Mouse (Mus musculus) megakaryocyte, embryonic 14.5 days (primary cell): ENCODE results near the gene Hemk1. TPM values are rescaled to one million over a fixed set of nuclear protein-coding genes. Genes with fewer than 3 reads are reported as not detected.
"Not testable (repeated sequence)": the region's sequence is repeated elsewhere in the genome, so short reads cannot be mapped to it uniquely, and the experiment has no call there.

Experiments
- H3K27me3 ChIP-seq: replicated peaks from 2 replicates; pipeline ENCODE3; 2012; ENCODE audit warnings: inconsistent platforms
- H3K36me3 ChIP-seq: replicated peaks from 2 replicates; pipeline ENCODE3; 2012; ENCODE audit warnings: low read length, inconsistent platforms, mixed read lengths
- H3K4me1 ChIP-seq: 2 replicates; pipeline ENCODE4 v1.6.1; 2012; ENCODE audit warnings: inconsistent platforms
- H3K4me3 ChIP-seq: replicated peaks from 2 replicates; pipeline ENCODE3; 2012; ENCODE audit warnings: moderate library complexity, mild to moderate bottlenecking, inconsistent platforms
- H3K9me3 ChIP-seq: 2 replicates; pipeline ENCODE4 v1.6.1; 2012; ENCODE audit warnings: inconsistent platforms
- FLI1 ChIP-seq: IDR thresholded peaks from 2 replicates; pipeline ENCODE4 v1.6.1; 2012; ENCODE audit warnings: low read length, inconsistent platforms, mixed read lengths
- GATA1 ChIP-seq: IDR thresholded peaks from 3 replicates; pipeline ENCODE4 v1.6.1; 2012; ENCODE audit warnings: mixed read lengths, low read length, inconsistent platforms, borderline replicate concordance
- polyA plus RNA-seq: library from polyadenylated mRNA; stranded (reverse); fragments of >175 nt; gene quantifications from 2 replicates; pipeline ENCODE4 v1.2.3, GENCODE M21; 2012; ENCODE audit warnings: low replicate concordance; ENCODE audit not compliant: insufficient read depth

Gene Hemk1
- polyA plus RNA-seq, 1 experiment = 8.1 TPM

DNA sequence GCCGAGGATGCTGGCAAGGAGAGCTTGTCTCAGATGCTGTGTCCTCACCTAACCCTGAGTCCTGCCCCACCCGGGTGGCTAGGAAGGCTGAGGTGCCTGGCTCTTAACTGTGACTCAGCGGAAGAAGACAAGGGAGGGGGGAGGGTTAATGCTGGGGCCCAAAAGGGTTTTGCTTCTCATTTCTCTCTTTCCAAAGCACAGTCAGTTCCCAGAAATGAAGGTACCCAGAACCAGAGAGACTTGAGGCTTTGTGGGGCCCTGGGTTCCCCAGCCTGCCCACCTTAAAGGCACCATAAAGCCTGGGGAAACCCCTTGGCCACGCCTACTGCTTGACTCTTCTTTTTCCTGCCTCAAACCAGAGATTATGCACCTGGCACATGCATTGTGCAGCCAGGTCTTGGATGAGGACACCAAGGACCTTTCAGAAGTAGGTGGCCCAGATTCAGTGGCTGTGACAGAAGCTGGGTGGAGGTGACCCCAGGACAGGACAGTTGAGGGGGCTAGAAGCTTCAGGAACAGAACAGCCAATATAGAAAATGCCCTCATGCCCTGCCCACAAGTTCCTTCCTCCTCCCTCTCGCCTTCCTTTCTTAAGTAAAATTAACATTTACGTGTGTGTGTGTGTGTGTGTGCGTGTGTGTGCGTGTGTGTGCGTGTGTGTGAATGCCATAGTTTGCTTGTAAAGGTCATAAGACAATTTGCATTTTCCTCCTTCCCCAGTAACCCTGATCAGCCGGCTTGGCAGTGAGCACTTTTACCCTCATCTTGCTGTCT lies 25.2 kb downstream of the Hemk1 start:
- Histone ChIP-seq H3K4me1 (peaks cover 89% of the 10 kb centered on the region), H3K9me3 (no peaks in the 10 kb centered on the region), H3K27me3 (no peaks in the 10 kb centered on the region), H3K36me3 (peaks cover 4% of the 10 kb centered on the region), H3K4me3 (peak overlapping the region; percentile 89)
- TF ChIP-seq FLI1 = no peak
- no peak for TF ChIP-seq GATA1

GRCm38 (mm10) chr9:107309600-107309999 lies 28.6 kb downstream of the Hemk1 start:
- Histone ChIP-seq H3K4me3 (no peak overlapping the region), H3K36me3 (peaks cover 4% of the 10 kb centered on the region), H3K9me3 (no peaks in the 10 kb centered on the region), H3K27me3 (no peaks in the 10 kb centered on the region), H3K4me1 (peaks cover 92% of the 10 kb centered on the region)
- TF ChIP-seq FLI1 (no peak), GATA1 (no peak)

DNA sequence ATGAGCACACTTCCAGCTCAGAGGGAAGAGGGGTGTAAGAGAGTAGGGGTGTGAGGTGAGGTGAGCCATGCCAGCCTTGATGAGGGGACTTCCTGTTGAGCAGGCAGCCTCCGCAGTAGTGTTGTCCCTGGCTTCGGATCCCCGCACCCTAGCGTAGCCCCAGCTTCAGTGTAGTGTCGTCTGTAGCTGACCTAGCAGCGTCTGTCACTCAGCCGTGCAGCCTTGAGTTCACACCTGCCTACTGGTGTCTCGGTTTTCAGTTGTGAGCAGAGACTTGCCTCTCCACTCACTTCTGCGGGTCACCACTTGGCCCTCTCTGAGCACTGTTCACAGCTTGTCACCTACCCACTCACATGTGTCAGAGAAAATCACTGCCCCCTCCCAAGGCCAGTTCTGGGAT lies 29.0 kb downstream of the Hemk1 start:
- H3K27me3 ChIP-seq = no peaks in the 10 kb centered on the region
- H3K4me3 ChIP-seq = peak overlapping the region; percentile 24
- H3K36me3 ChIP-seq = peaks cover 7% of the 10 kb centered on the region
- peaks cover 92% of the 10 kb centered on the region for H3K4me1 ChIP-seq
- TF ChIP-seq GATA1 = no peak
- TF ChIP-seq FLI1 = no peak
- H3K9me3 ChIP-seq = no peaks in the 10 kb centered on the region

DNA sequence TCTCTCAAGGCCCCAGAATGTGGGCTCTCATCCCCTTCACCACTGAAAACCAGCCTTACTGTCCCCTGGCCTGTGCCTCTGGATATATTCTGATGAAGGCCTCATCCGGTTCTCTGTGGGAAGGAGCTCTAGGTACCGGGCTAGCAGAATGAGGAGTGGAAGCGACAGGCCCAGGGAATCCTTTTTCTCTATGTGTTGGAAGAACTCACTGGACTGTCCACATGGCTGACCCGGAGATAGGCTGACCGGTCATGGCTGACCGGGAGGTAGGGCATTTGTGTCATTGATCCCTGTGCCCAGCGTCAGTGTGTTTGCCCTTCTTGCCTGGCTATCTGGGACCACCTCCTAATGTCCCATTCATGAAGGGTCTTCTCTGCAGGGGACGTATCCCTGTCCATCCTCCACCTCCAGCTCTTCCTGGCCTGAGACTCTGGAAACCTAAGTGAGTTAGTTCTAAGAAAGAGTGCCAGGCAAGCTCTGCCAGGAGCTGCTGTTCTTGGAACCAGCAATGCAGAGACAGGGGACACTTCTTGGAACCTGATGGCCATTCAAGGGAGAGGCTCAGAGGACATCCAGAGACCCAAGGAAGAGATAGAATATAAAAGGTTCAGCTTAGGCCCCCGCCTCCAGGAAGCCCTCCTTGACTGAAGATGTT lies 29.7 kb downstream of the Hemk1 start:
- Histone ChIP-seq H3K9me3 (no peaks in the 10 kb centered on the region), H3K36me3 (peaks cover 14% of the 10 kb centered on the region), H3K27me3 (no peaks in the 10 kb centered on the region), H3K4me3 (peak overlapping the region; percentile 76), H3K4me1 (peaks cover 92% of the 10 kb centered on the region)
- TF ChIP-seq GATA1 (no peak), FLI1 (no peak)

GRCm38 (mm10) chr9:107307886-107308285 lies 30.3 kb downstream of the Hemk1 start:
- H3K9me3 ChIP-seq = no peaks in the 10 kb centered on the region
- peaks cover 92% of the 10 kb centered on the region for H3K4me1 ChIP-seq
- H3K27me3 ChIP-seq = no peaks in the 10 kb centered on the region
- TF ChIP-seq FLI1 = no peak
- peak overlapping the region; percentile 84 for H3K4me3 ChIP-seq
- peaks cover 20% of the 10 kb centered on the region for H3K36me3 ChIP-seq

GRCm38 (mm10) chr9:107307099-107307872 lies 30.9 kb downstream of the Hemk1 start:
- Histone ChIP-seq H3K36me3 (peaks cover 26% of the 10 kb centered on the region), H3K27me3 (no peaks in the 10 kb centered on the region), H3K9me3 (no peaks in the 10 kb centered on the region), H3K4me3 (peak overlapping the region; percentile 84), H3K4me1 (peaks cover 92% of the 10 kb centered on the region)
- TF ChIP-seq GATA1 (no peak), FLI1 (no peak)

DNA sequence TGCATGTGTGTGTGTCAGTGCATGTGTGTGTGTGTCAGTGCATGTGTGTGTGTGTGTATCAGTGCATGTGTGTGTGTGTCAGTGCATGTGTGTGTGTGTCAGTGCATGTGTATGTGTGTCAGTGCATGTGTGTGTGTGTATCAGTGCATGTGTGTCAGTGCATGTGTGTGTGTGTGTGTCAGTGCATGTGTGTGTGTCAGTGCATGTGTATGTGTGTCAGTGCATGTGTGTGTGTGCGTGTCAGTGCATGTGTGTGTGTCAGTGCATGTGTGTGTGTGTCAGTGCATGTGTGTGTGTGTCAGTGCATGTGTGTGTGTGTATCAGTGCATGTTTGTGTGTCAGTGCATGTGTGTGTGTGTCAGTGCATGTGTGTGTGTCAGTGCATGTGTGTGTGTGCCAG lies 31.5 kb downstream of the Hemk1 start:
- H3K36me3 ChIP-seq = peaks cover 32% of the 10 kb centered on the region
- H3K9me3 ChIP-seq, H3K27me3 ChIP-seq: not testable (repeated sequence)
- H3K4me1 ChIP-seq = peaks cover 92% of the 10 kb centered on the region
- peak overlapping the region; percentile 84 for H3K4me3 ChIP-seq

GRCm38 (mm10) chr9:107305601-107306542 lies 32.3 kb downstream of the Hemk1 start:
- Histone ChIP-seq H3K36me3 (peaks cover 40% of the 10 kb centered on the region), H3K4me1 (peaks cover 92% of the 10 kb centered on the region), H3K27me3 (no peaks in the 10 kb centered on the region), H3K4me3 (peak overlapping the region; percentile 80), H3K9me3 (no peaks in the 10 kb centered on the region)
- no peak; the same call in 2 of the 3 replicates for TF ChIP-seq GATA1
- 0 out of 2 replicates have a peak, but pooled peaks have one; percentile 14 for TF ChIP-seq FLI1

DNA sequence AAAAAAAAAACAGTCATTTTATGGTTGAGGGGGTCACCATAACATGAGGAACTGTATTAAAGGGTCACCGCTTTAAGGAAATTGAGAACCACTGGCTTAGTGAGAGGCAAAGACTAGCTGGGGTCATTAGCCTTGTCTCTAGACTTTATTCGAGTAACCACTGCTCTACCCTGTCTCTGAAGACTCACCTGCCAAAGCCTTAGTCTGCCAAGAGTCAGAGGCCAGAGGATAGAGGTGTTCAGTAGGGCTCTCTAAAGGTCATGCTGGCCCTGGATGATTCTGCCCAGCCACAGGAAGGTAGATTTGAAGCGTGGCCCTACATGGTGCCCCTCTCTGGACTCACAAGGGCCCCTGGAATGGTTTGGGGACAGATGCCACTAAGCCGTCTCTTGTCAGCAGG lies 33.1 kb downstream of the Hemk1 start:
- peaks cover 98% of the 10 kb centered on the region for H3K4me1 ChIP-seq
- TF ChIP-seq GATA1 = no peak
- no peak for TF ChIP-seq FLI1

More for the DNA sequence above, 33.1 kb downstream of the Hemk1 start:
- Histone ChIP-seq H3K9me3 (no peaks in the 10 kb centered on the region), H3K27me3 (no peaks in the 10 kb centered on the region), H3K4me3 (peak overlapping the region; percentile 14), H3K36me3 (peaks cover 48% of the 10 kb centered on the region)
